Mouse (Mus musculus) liver, adult 10 weeks (tissue): Measurements from ENCODE around the gene Lce1a1. TPM values are rescaled to one million over a fixed set of nuclear protein-coding genes. Genes with fewer than 3 reads are reported as not detected.

ENCODE experiments used
- polyA plus RNA-seq: library from polyadenylated mRNA; stranded (reverse); fragments of 350-450 nt; fragmentation: Illumina TruSeq; extraction: RNeasy Lipid Tissue Mini Kit (QIAGEN cat#74804); gene quantifications from one replicate; pipeline ENCODE4 v1.2.3, GENCODE M21; 2014; ENCODE audit warnings: low read depth, low replicate concordance

Lce1a1 gene
- polyA plus RNA-seq, result not detected

GRCm38 (mm10) chr3:92648207-92648606 is at the start of gene Lce1a1:
Gene Lce1a1 (minus strand): TSS chr3:92648307.

GRCm38 (mm10) chr3:92687110-92687509 is 39.0 kb upstream of the Lce1a1 start, which contains the start of gene Lce1d:
Gene Lce1d (minus strand): TSS chr3:92687210.

GRCm38 (mm10) chr3:92678947-92679346 is 30.8 kb upstream of the Lce1a1 start, which contains the start of gene Lce1c:
Gene Lce1c (plus strand): TSS chr3:92679247.

GRCm38 (mm10) chr3:92670215-92670614 is 22.1 kb upstream of the Lce1a1 start, which contains the start of gene Lce1a2:
Gene Lce1a2 (minus strand): TSS chr3:92670315.

GRCm38 (mm10) chr3:92656826-92657225 is 8.7 kb upstream of the Lce1a1 start, which contains the start of gene Lce1b:
Gene Lce1b (minus strand): TSS chr3:92656926.

GRCm38 (mm10) chr3:92621560-92621959 is 26.5 kb downstream of the Lce1a1 start, which contains the start of gene Lce6a:
Gene Lce6a (minus strand): TSS chr3:92621660.

GRCm38 (mm10) chr3:92607392-92607791 is 40.7 kb downstream of the Lce1a1 start, which contains the start of gene 2210017I01Rik:
Gene 2210017I01Rik (minus strand): TSS chr3:92607492.

Other genes with a start within 250 kb of the Lce1a1 start
- gene Sprr2i, start 240.3 kb downstream of the Lce1a1 start, polyA plus RNA-seq, result not detected
- not detected for gene Sprr2j-ps, start 230.2 kb downstream of the Lce1a1 start, polyA plus RNA-seq
- gene Gm9774, start 218.9 kb downstream of the Lce1a1 start, polyA plus RNA-seq, result 5.1 TPM
- gene Sprr2k, start 215.7 kb downstream of the Lce1a1 start, polyA plus RNA-seq, result not detected
- not detected for gene Sprr1b, start 209.5 kb downstream of the Lce1a1 start, polyA plus RNA-seq
- not detected for gene Sprr3, start 189.6 kb downstream of the Lce1a1 start, polyA plus RNA-seq
- not detected for gene Sprr1a, start 162.4 kb downstream of the Lce1a1 start, polyA plus RNA-seq
- not detected for gene Sprr4, start 147.8 kb downstream of the Lce1a1 start, polyA plus RNA-seq
- gene 2310046K23Rik, start 113.8 kb downstream of the Lce1a1 start, polyA plus RNA-seq, result not detected
- gene Ivl, start 74.6 kb downstream of the Lce1a1 start, polyA plus RNA-seq, result not detected
- gene Smcp, start 59.3 kb downstream of the Lce1a1 start, polyA plus RNA-seq, result not detected
- not detected for gene 2210017I01Rik, start 40.8 kb downstream of the Lce1a1 start, polyA plus RNA-seq
- gene Lce6a, start 26.6 kb downstream of the Lce1a1 start, polyA plus RNA-seq, result not detected
- not detected for gene Lce1b, start 8.6 kb upstream of the Lce1a1 start, polyA plus RNA-seq
- gene Lce1a2, start 22.0 kb upstream of the Lce1a1 start, polyA plus RNA-seq, result not detected
- not detected for gene Lce1c, start 30.9 kb upstream of the Lce1a1 start, polyA plus RNA-seq
- not detected for gene Lce1d, start 38.9 kb upstream of the Lce1a1 start, polyA plus RNA-seq
- not detected for gene Lce1e, start 60.8 kb upstream of the Lce1a1 start, polyA plus RNA-seq
- gene Lce1f, start 72.0 kb upstream of the Lce1a1 start, polyA plus RNA-seq, result not detected
- gene Gm38119, start 90.8 kb upstream of the Lce1a1 start, polyA plus RNA-seq, result not detected
- gene Lce1g, start 104.0 kb upstream of the Lce1a1 start, polyA plus RNA-seq, result not detected
- not detected for gene Lce1h, start 116.8 kb upstream of the Lce1a1 start, polyA plus RNA-seq
- not detected for gene Lce1i, start 130.6 kb upstream of the Lce1a1 start, polyA plus RNA-seq
- not detected for gene Lce1j, start 142.2 kb upstream of the Lce1a1 start, polyA plus RNA-seq
- not detected for gene Lce1k, start 159.6 kb upstream of the Lce1a1 start, polyA plus RNA-seq
- gene Kprp, start 178.9 kb upstream of the Lce1a1 start, polyA plus RNA-seq, result not detected
- gene Lce1l, start 203.0 kb upstream of the Lce1a1 start, polyA plus RNA-seq, result not detected
- gene 2310050C09Rik, start 221.9 kb upstream of the Lce1a1 start, polyA plus RNA-seq, result not detected